ENCODE assay signal across 14 mouse cellular contexts in genomic region chr6:48199951-48200350, GRCm38 (mm10).
DNase-seq lines count a peak whose midpoint lies in the region; ATAC-seq and TF ChIP-seq lines count a peak whose summit lies in the region.
"Had no signal": no experiment of that assay in that cellular context is flagged by ENCODE, and none has a peak within 500 bp of the region (broad histone marks: within the 10 kb centered on the region; RNA-seq: fewer than 3 reads in every experiment).

No protein-coding gene starts in this region.

- DNase-seq in embryo, embryonic 10 days (ENCODE audit: low spot score) = peak; percentile 47
- no peak for DNase-seq in embryo, embryonic 9.5 days (ENCODE audit: extremely low spot score)
- peak; percentile 65 for DNase-seq in testis, postnatal 10 days (ENCODE audit: low spot score)
- DNase-seq in testis, postnatal 14 days (ENCODE audit: low spot score) = no peak
- DNase-seq in embryo, embryonic 10.5 days (ENCODE audit: low spot score) = peak; percentile 18
- DNase-seq in stomach, postnatal 0 days (ENCODE audit: low spot score) = peak; percentile 24
- no peak for DNase-seq in urinary bladder, adult 18-20 months (ENCODE audit: low spot score in 2 of 2)
- DNase-seq: gastrocnemius, postnatal 25 days; thymus, adult 2 months had no signal

- no peak overlapping the region for H3K4me3 ChIP-seq in stomach, postnatal 0 days (ENCODE audit: low read depth, low read length)
- H3K4me3 ChIP-seq: forebrain, embryonic 12.5 days; liver, embryonic 15.5 days; megakaryocyte, embryonic 14.5 days had no signal

- ATAC-seq in stomach, postnatal 0 days (ENCODE audit: low FRiP score, low TSS enrichment) = no peak
- ATAC-seq in inflammation-experienced regulatory T-cells, adult 6 months = no peak
- ATAC-seq: hindbrain, postnatal 0 days had no signal

- no peaks in the 10 kb centered on the region for H3K36me3 ChIP-seq in stomach, postnatal 0 days (ENCODE audit: control insufficient read depth, insufficient read depth, low read length)
- H3K36me3 ChIP-seq: forebrain, embryonic 12.5 days; liver, embryonic 15.5 days had no signal

- H3K4me1 ChIP-seq in stomach, postnatal 0 days (replicated peaks; ENCODE audit: control insufficient read depth, insufficient read depth) = no peaks in the 10 kb centered on the region
- H3K4me1 ChIP-seq: liver, embryonic 15.5 days; megakaryocyte, embryonic 14.5 days had no signal

- TF ChIP-seq EP300 in stomach, postnatal 0 days (optimal IDR thresholded peaks at IDR 0.05) = no peak

- H3K4me2 ChIP-seq in stomach, postnatal 0 days (replicated peaks; ENCODE audit: low read depth) = no peak overlapping the region
- H3K4me2 ChIP-seq: forebrain, embryonic 12.5 days; liver, embryonic 15.5 days had no signal

- TF ChIP-seq CTCF in stomach, postnatal 0 days (IDR thresholded peaks at IDR 0.05; ENCODE audit: low read depth) = no peak

- 45% methylated on average over 3 of the region's 3 CpGs for WGBS in stomach, postnatal 0 days

- no peaks in the 10 kb centered on the region for H3K27me3 ChIP-seq in stomach, postnatal 0 days (ENCODE audit: control insufficient read depth, insufficient read depth, low read length)
- H3K27me3 ChIP-seq: forebrain, embryonic 12.5 days; liver, embryonic 15.5 days; megakaryocyte, embryonic 14.5 days had no signal

- H3K9me3 ChIP-seq in stomach, postnatal 0 days (ENCODE audit: control insufficient read depth, low read length) = no peaks in the 10 kb centered on the region
- H3K9me3 ChIP-seq: forebrain, embryonic 12.5 days; liver, embryonic 15.5 days; megakaryocyte, embryonic 14.5 days had no signal

- no peak overlapping the region for H3K27ac ChIP-seq in stomach, postnatal 0 days (replicated peaks)
- H3K27ac ChIP-seq: forebrain, embryonic 12.5 days; hindbrain, postnatal 0 days; liver, embryonic 15.5 days had no signal

- H3K9ac ChIP-seq in stomach, postnatal 0 days (ENCODE audit: low read length) = no peak overlapping the region
- H3K9ac ChIP-seq: forebrain, embryonic 12.5 days; liver, embryonic 15.5 days had no signal

Comparison
In these comparisons a context has a peak if more than half of its experiments do, and no peak if none do; other contexts are left out.
1. DNase-seq: peak in embryo, embryonic 10 days (single experiment), testis, postnatal 10 days (single experiment), embryo, embryonic 10.5 days (single experiment) and stomach, postnatal 0 days (single experiment); none in embryo, embryonic 9.5 days (single experiment), testis, postnatal 14 days (single experiment) and urinary bladder, adult 18-20 months (0 of 2).